Mouse (Mus musculus) urinary bladder, adult 2 months (tissue): ENCODE data around the gene Mansc4. TPM values are rescaled to one million over a fixed set of nuclear protein-coding genes. Genes with fewer than 3 reads are reported as not detected.

ENCODE experiments used
- DNase-seq: peaks from one replicate; pipeline ENCODE4 v3.0.0; 2022; ENCODE audit warnings: low spot score
- polyA plus RNA-seq: library from polyadenylated mRNA; depleted of rRNA; stranded (reverse); fragments of >200 nt; gene quantifications from 2 replicates; pipeline ENCODE4 v1.2.3, GENCODE M21; 2012; rRNA removed

Gene Mansc4
- polyA plus RNA-seq, 1 experiment: 4.3 TPM

DNA sequence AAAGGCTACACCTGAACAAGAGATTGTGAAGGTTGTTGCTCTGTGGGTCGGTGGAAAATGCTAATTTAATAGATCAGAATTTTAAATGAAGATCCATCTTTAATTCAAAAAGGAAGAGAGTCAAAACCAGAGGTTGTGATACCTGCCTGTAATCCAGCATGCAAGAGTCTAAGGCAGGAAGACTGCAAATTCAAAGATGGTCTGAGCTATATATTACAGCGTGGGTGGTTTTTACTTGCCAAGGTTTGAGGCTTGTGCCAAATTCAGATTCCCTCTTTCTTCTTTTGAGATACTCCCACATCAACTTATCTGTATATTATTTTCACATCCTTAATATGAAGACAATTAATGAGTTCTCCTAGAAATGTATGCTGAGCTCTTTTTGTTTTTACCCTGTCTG lies 58.4 kb downstream of the Mansc4 start:
- no peak for DNase-seq

Other genes with a start within 250 kb of the Mansc4 start
- gene Smco2, start 236.9 kb downstream of the Mansc4 start, polyA plus RNA-seq: not detected in 2 replicates
- 64.0 TPM in 2 replicates for gene Ppfibp1, start 198.5 kb downstream of the Mansc4 start, polyA plus RNA-seq
- not detected in 2 replicates for gene 1700034J05Rik, start 132.6 kb downstream of the Mansc4 start, polyA plus RNA-seq
- gene Rep15, start 54.4 kb downstream of the Mansc4 start, polyA plus RNA-seq: 1.2 and 1.3 TPM in 2 replicates
- gene Mrps35, start 44.3 kb downstream of the Mansc4 start, polyA plus RNA-seq: 51.2 and 58.6 TPM in 2 replicates
- gene Klhl42, start 4.3 kb upstream of the Mansc4 start, polyA plus RNA-seq: 18.4 and 21.9 TPM in 2 replicates
- 94.4 and 138 TPM in 2 replicates for gene Pthlh, start 177.2 kb upstream of the Mansc4 start, polyA plus RNA-seq